Mouse (Mus musculus): ENCODE measurements at regions not wholly inside any gene's neighbourhood (a gene's known extent, or its start where the extent isn't known, plus 50 kb on each side); places are given as distances from the start of the nearest gene placed in this dataset.

DNA sequence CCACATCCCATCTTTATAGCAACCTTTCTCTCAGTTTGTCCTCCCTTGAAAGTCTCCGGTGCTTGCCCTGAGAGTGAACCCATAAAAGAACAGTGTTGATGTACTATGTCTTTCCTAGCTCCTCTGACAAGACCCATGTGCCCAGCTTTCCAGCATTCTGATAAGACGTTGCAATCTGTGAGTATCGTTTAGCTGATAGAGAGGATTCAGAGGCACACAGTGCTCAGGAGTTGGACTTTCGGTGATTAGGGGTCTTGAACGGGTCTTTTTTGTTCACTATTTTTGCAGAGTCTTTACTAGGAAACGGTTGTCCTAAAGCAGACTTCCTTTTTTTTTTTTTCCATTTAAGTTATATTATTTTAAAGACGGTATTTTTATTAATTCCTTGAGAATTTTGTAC, 122.3 kb upstream of the Cpsf6 start:
- TF ChIP-seq CTCF (IDR thresholded peaks at IDR 0.05; ENCODE audit: extremely low read depth, insufficient read depth, low read length) (no peak), POLR2A (IDR thresholded peaks at IDR 0.05; ENCODE audit: extremely low read depth, insufficient read depth, low read length) (no peak)
